Mouse (Mus musculus): ENCODE measurements around the gene Ccdc181. TPM values are rescaled to one million over a fixed set of nuclear protein-coding genes. Genes with fewer than 3 reads are reported as not detected.

Ccdc181 gene
- polyA plus RNA-seq, 1 experiment from 2014 or later: 22.4 TPM

DNA sequence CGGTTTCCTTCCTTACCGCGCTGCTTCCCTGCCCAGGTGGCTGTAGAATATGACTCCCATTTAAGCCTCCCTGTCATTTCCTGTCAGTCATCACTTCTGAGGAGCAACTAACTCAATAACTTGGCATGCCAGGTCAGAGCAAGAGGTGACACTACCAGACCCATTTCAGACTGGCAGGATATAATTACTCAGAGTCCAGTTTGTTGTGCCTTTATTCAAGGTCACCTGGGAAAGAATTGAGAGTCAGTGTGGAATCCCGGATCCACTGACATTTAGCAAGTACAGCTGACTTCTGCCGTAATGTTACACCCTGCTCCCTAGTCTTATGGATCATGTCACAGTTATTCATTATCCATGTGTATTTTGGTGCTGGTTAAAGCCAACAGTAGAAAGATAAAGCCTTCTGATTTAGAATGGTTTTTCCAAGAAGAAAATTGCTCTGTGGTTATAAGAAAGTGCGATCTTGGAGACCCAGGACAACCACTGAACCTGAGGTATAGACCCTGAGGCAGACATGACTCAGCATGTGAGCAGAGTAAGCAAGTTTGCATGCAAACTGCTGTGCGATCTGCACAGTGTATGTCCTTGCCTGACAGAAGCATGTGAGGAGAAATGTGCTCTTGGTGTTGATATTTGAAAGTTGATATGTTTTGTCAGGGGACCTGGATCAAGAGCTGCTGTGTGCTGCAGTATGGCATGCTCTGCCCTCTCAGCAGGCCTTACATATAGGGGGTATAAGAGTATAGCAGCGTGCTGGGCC, 24.8 kb upstream of the Ccdc181 start:
- no peaks in the 10 kb centered on the region for H3K9me3 ChIP-seq
- no peaks in the 10 kb centered on the region for H3K36me3 ChIP-seq
- H3K27me3 ChIP-seq: no peaks in the 10 kb centered on the region
- peaks cover 26% of the 10 kb centered on the region for H3K4me1 ChIP-seq (replicated peaks)
- WGBS: 62% methylated on average over 8 of the region's 8 CpGs
- H3K9ac ChIP-seq: peak overlapping the region; percentile 74; the same call in 1 of the 2 replicates
- H3K4me2 ChIP-seq: peak overlapping the region; percentile 81
- no peak overlapping the region for H3K27ac ChIP-seq (replicated peaks)
- peak overlapping the region; percentile 70 for H3K4me3 ChIP-seq
- no peak for ATAC-seq (ENCODE audit: low read depth)

DNA sequence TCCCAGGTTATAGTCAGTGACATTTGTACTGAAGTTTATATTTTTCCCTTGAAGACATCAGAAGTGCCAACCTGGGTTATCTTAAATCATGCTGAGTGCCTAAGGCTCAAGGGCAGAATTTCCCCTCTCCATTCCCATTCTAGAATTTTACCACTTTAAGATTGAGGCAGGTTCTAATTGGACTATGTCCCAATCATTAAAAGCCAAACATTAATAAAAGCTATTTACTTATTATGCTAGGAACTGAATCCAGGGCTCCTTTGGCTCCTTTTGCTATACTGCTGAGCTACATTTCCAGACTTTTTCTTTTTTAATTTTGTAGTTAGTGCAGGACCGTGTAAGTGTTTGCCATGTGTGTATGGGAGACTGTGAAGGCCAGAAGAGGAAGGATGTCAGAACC, 23.9 kb upstream of the Ccdc181 start:
- Histone ChIP-seq H3K27me3 (no peaks in the 10 kb centered on the region), H3K4me1 (replicated peaks) (peaks cover 26% of the 10 kb centered on the region), H3K4me3 (no peak overlapping the region), H3K9me3 (no peaks in the 10 kb centered on the region), H3K4me2 (no peak overlapping the region), H3K27ac (replicated peaks) (no peak overlapping the region), H3K9ac (no peak overlapping the region), H3K36me3 (no peaks in the 10 kb centered on the region)
- ATAC-seq (ENCODE audit: low read depth): no peak
- WGBS: 90% methylated on average over 1 of the region's 1 CpGs

DNA sequence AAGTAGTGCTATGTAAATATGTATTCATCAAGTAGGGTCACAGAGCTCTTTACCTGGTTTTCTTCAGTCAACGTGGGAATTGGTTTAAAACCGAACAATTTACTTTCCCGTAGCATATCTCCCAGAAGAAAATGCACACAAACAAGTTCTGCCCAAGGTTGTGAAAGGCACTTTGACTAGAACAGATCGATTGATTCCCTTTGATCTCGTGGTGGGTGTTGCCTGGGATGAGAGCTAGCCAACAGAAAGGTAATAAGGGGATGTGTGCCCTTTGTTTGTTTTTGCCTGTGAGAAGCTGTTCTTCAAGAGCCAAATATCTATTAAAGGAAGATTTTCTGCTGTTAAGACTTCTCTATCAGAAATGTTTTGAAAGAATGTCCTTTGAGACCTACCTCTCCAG, 22.8 kb upstream of the Ccdc181 start:
- no peak for ATAC-seq (ENCODE audit: low read depth)
- H3K4me3 ChIP-seq: no peak overlapping the region
- H3K36me3 ChIP-seq: peaks cover 9% of the 10 kb centered on the region
- H3K9me3 ChIP-seq: no peaks in the 10 kb centered on the region
- 66% methylated on average over 5 of the region's 5 CpGs for WGBS
- peaks cover 25% of the 10 kb centered on the region for H3K4me1 ChIP-seq (replicated peaks)
- H3K27ac ChIP-seq (replicated peaks): no peak overlapping the region
- no peak overlapping the region for H3K4me2 ChIP-seq
- no peak overlapping the region for H3K9ac ChIP-seq
- no peaks in the 10 kb centered on the region for H3K27me3 ChIP-seq

DNA sequence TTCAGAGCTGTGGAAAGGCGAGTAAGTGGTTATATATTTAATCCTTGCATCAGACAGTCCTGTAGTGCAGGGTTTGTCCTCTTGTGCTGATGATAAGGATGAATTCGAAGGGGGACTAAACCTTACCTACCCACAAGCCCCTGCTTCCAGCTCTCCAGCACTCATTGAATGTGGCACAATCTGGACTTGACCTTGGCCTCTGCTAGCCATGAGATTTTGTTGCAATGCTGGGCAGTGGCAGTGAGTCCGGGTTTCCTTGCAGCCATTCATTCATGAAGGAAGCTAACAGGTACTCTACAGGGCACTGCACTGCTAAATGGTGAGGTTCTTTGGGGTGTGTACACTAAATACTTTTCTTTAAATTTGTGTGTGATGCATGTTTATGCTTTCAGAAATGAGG, 20.5 kb upstream of the Ccdc181 start:
- Histone ChIP-seq H3K36me3 (peaks cover 9% of the 10 kb centered on the region), H3K4me2 (no peak overlapping the region), H3K27me3 (no peaks in the 10 kb centered on the region), H3K9me3 (no peaks in the 10 kb centered on the region), H3K9ac (no peak overlapping the region), H3K4me1 (replicated peaks) (peaks cover 12% of the 10 kb centered on the region), H3K27ac (replicated peaks) (no peak overlapping the region), H3K4me3 (no peak overlapping the region)
- ATAC-seq (ENCODE audit: low read depth): no peak
- WGBS: 78% methylated on average over 3 of the region's 3 CpGs

DNA sequence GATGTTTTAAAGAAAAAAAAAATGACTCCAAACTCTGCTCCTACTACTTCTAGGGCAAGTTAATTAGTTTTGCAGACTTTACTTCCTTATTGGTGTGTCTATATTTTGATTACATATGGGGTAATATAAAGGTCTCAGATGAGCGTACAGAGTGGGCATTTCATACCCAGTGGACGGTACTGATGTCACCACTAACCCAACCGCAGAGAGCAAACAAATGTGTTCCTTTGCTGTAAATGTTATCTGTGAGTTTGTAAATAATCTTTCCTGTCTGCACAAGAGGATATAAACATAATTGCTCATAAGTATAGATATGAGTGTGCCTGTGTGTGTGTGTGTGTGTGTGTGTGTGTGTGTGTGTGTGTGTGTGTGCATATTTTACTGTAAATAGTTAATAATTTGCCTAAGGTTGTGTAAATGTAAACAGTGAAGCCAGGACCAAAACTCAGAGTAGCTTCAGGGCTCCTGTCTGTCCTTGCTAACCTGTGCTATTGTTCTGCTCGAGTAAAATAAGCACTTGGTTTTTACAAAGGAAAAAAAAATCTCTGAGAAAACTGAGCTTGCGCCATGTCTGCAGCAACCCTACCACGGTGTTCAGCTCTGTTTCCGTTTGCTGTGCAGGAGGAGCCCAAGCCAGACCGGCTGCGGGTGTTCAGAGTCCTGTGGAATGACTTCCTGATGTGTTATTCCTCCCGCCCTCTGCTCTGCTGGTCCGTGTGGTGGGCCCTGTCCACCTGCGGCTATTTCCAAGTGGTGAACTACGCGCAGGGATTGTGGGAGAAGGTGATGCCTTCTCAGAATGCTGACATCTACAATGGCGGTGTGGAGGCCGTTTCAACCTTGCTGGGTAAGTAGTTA, 15.0 kb upstream of the Ccdc181 start:
- 89% methylated on average over 16 of the region's 16 CpGs for WGBS
- Histone ChIP-seq H3K4me3 (no peak overlapping the region), H3K4me2 (no peak overlapping the region), H3K9ac (no peak overlapping the region), H3K9me3 (no peaks in the 10 kb centered on the region), H3K4me1 (replicated peaks) (no peaks in the 10 kb centered on the region), H3K27ac (replicated peaks) (no peak overlapping the region), H3K36me3 (peaks cover 27% of the 10 kb centered on the region), H3K27me3 (no peaks in the 10 kb centered on the region)
- no peak for ATAC-seq (ENCODE audit: low read depth)

DNA sequence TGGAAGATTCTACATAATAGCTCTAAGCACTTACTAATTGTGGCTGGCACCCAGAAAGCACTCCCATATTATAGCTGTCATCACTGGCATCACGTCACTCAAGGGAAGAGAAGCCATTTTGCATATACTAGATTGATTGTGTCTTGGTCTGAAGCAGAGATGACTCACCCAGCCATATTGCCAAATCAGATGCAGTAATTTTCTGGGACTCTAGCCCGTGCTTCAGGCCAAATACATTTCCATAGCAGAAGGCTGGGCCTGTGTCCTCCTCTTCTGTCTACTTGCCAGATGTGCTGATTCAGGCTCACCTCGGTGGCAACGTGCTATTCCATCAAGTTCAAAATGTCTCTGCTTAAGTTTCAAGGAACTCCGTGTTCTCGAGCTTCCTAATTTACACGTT, 13.8 kb upstream of the Ccdc181 start:
- H3K36me3 ChIP-seq: peaks cover 27% of the 10 kb centered on the region
- 94% methylated on average over 7 of the region's 7 CpGs for WGBS
- H3K27ac ChIP-seq (replicated peaks): no peak overlapping the region
- H3K4me1 ChIP-seq (replicated peaks): no peaks in the 10 kb centered on the region
- H3K4me2 ChIP-seq: no peak overlapping the region
- no peak overlapping the region for H3K9ac ChIP-seq
- no peak overlapping the region for H3K4me3 ChIP-seq
- H3K27me3 ChIP-seq: no peaks in the 10 kb centered on the region
- ATAC-seq (ENCODE audit: low read depth): no peak
- H3K9me3 ChIP-seq: no peaks in the 10 kb centered on the region

DNA sequence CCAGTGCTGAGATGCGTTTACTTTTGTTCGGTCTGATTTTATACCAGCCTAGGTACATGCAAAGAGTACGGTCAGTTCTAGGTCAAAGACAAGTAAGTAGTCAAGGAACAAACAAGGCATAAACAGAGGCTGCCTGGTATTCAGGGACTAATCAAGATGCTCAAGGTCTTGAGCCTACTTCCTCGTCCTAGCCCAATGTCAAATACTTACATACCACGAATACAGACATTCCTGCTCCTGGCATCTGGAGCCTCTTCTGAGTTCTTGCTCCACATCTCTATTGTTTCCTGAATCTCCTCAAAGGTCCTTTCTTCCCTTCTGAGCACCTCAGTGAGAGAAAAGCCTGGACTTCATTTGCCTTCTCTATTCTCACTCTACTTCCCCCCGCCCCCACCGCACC, 4.4 kb upstream of the Ccdc181 start:
- Histone ChIP-seq H3K27ac (replicated peaks) (no peak overlapping the region), H3K9me3 (no peaks in the 10 kb centered on the region), H3K27me3 (no peaks in the 10 kb centered on the region; the same call in 1 of the 2 replicates), H3K4me2 (no peak overlapping the region), H3K4me1 (replicated peaks) (peaks cover 4% of the 10 kb centered on the region; the same call in 1 of the 2 replicates), H3K4me3 (no peak overlapping the region), H3K36me3 (no peaks in the 10 kb centered on the region), H3K9ac (no peak overlapping the region)
- ATAC-seq (ENCODE audit: low read depth): no peak
- 88% methylated on average over 7 of the region's 7 CpGs for WGBS

DNA sequence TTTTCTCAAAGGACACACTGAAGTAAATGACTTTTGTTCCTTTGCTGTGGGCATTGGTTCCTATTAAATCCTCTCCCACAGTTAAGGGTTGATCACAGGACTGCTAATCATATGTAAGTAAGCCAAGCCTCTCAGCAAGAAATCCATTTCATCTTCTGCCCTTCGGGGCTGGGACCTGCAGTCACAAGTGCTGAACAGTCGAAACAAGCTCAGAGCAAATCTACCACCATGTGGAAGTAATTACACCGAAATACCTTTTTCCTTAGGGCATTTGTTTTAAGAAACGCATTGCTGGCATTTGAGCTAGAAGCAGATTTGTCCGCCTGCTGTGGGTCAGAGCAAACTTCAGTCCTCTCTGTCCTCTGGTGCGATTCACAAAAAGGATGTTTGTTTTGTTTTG, 1.7 kb upstream of the Ccdc181 start:
- no peak overlapping the region for H3K4me3 ChIP-seq
- H3K27ac ChIP-seq (replicated peaks): no peak overlapping the region
- peaks cover 5% of the 10 kb centered on the region; the same call in 1 of the 2 replicates for H3K4me1 ChIP-seq (replicated peaks)
- H3K9ac ChIP-seq: no peak overlapping the region
- ATAC-seq (ENCODE audit: low read depth): no peak
- H3K4me2 ChIP-seq: no peak overlapping the region
- H3K36me3 ChIP-seq: no peaks in the 10 kb centered on the region
- no peaks in the 10 kb centered on the region for H3K9me3 ChIP-seq
- WGBS: 79% methylated on average over 6 of the region's 6 CpGs
- no peaks in the 10 kb centered on the region; the same call in 1 of the 2 replicates for H3K27me3 ChIP-seq

DNA sequence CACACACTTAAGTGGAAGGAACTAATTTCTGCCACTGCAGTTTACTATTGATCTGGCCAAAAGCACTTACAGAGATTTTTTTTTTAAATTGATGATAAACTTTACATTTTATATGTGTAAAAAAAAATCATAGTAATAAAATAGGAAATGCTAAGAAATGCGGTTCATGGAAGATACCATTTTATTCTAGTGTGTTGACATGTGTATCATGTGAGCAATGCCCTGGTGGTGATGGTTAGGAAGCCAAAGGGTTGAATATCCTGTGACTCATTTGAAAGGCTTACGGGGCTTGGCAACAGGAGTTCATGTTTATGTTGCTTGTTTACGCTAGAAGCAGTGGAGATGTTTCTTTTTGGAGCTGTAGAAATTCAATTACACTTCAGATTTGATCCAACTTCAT, 1.2 kb downstream of the Ccdc181 start:
- Histone ChIP-seq H3K36me3 (peaks cover 13% of the 10 kb centered on the region), H3K27ac (replicated peaks) (no peak overlapping the region), H3K27me3 (no peaks in the 10 kb centered on the region), H3K4me3 (no peak overlapping the region), H3K4me1 (replicated peaks) (peaks cover 5% of the 10 kb centered on the region; the same call in 1 of the 2 replicates), H3K4me2 (no peak overlapping the region), H3K9me3 (no peaks in the 10 kb centered on the region), H3K9ac (no peak overlapping the region)
- no peak for ATAC-seq (ENCODE audit: low read depth)
- 91% methylated on average over 3 of the region's 3 CpGs for whole genome bisulfite sequencing

DNA sequence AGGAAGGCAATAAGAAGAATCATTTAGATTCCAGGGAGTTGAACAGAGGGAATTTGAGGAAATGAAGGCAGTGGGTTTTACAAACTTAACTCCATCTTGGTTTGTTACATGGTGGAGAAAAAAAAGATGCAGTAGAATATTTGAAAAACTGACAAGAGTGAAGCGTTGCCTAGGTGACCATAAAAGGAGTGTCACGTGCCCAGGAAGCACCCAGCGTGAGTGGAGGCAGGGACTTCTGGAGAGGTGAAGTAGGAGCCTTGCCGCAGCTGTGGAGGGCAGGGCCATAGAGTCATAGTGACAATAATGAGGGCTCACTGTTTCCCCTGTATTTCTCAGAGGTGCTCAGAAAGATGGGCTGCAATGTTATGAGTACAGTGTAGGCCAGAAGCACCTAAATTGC, 3.9 kb downstream of the Ccdc181 start:
- no peak overlapping the region for H3K9ac ChIP-seq
- H3K4me2 ChIP-seq: no peak overlapping the region
- H3K27me3 ChIP-seq: no peaks in the 10 kb centered on the region
- no peak overlapping the region for H3K4me3 ChIP-seq
- peaks cover 5% of the 10 kb centered on the region; the same call in 1 of the 2 replicates for H3K4me1 ChIP-seq (replicated peaks)
- H3K27ac ChIP-seq (replicated peaks): no peak overlapping the region
- no peak for ATAC-seq (ENCODE audit: low read depth)
- H3K36me3 ChIP-seq: peaks cover 22% of the 10 kb centered on the region
- 76% methylated on average over 4 of the region's 4 CpGs for WGBS
- no peaks in the 10 kb centered on the region for H3K9me3 ChIP-seq

DNA sequence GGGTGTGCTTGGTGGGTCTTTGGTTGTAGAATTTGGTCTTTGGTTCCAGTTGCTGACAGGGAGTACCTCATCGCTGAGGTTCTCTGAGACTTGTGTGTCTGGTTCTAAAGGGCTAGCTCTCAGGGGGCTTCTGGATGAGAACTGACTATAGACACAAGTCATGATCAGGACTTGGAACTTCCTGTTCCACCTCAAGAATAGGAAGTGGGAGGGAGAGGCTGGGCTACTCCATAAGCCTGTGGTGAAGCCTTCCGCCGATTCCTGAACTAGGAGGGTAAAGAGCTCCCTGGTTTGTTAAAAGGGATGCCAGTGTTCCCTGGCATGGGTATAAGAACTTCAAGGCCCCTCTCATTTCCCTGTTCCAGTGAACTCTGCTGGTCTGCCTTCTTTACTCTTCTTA, 8.6 kb downstream of the Ccdc181 start:
- Histone ChIP-seq H3K27me3 (no peaks in the 10 kb centered on the region), H3K36me3 (peaks cover 25% of the 10 kb centered on the region), H3K4me1 (replicated peaks) (no peaks in the 10 kb centered on the region), H3K4me3 (no peak overlapping the region), H3K27ac (replicated peaks) (no peak overlapping the region), H3K9ac (no peak overlapping the region), H3K9me3 (no peaks in the 10 kb centered on the region), H3K4me2 (no peak overlapping the region)
- no peak for ATAC-seq (ENCODE audit: low read depth)
- 96% methylated on average over 3 of the region's 3 CpGs for WGBS

DNA sequence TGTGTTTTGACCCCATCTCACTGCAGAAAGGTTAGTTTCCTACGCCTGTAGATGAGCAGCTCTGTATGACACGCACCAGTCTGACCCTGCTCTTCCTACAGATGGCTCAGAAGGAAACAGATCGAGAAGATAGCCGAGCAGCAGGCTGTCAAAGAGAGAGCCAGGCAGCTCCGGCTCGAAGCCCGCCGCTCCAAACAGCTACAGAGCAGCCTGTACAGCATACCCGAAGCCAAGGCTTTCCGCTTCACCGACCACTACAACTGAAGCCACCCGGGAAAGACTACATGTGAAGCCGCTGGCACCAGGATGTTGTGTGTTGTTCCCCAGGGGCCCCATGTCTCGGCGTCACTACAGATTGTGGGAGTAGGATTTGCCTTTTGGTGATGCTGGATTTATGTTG, 12.0 kb downstream of the Ccdc181 start:
- WGBS: 62% methylated on average over 15 of the region's 15 CpGs
- Histone ChIP-seq H3K27ac (replicated peaks) (no peak overlapping the region), H3K36me3 (peaks cover 27% of the 10 kb centered on the region), H3K27me3 (no peaks in the 10 kb centered on the region), H3K4me1 (replicated peaks) (no peaks in the 10 kb centered on the region), H3K9me3 (no peaks in the 10 kb centered on the region), H3K9ac (no peak overlapping the region), H3K4me2 (no peak overlapping the region), H3K4me3 (no peak overlapping the region)
- no peak for ATAC-seq (ENCODE audit: low read depth)

Measured in neural tube, embryonic 13.5 days (tissue).